ENCODE assay signal across 8 mouse cellular contexts in the genomic region with DNA sequence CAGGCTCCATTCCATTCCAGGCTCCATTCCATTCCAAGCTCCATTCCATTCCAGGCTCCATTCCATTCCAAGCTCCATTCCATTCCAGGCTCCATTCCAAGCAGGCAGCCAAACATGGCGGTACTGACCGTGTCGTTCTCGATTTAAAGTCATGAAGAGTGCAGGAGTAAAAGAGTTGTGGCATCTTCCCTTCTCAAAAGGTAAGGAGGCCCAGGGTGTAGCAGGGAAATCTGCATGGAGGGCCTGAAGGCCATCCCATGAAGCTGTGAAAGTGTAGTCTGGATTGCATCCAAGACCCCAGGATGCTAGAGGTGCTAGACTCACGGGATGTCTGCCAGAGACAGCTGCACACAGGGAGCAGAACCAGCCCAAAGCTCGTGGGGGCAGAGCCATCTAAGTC. TPM values are rescaled to one million over a fixed set of nuclear protein-coding genes. Genes with fewer than 3 reads are reported as not detected.
A peak's percentile ranks its signal among the peaks of the same experiment; 100 is the strongest.
DNase-seq lines count a peak whose midpoint lies in the region; ATAC-seq lines count a peak whose summit lies in the region.

No protein-coding gene starts in this region.

- H3K27me3 ChIP-seq in forebrain, embryonic 15.5 days: no peaks in the 10 kb centered on the region
- peaks cover 10% of the 10 kb centered on the region; the same call in 1 of the 2 replicates for H3K27me3 ChIP-seq in forebrain, embryonic 13.5 days
- H3K27me3 ChIP-seq in heart, embryonic 11.5 days (ENCODE audit: control insufficient read depth, insufficient read depth, low read length): no peaks in the 10 kb centered on the region

- peak overlapping the region; percentile 17 for H3K4me3 ChIP-seq in forebrain, embryonic 15.5 days
- no peak overlapping the region for H3K4me3 ChIP-seq in forebrain, embryonic 13.5 days
- peak overlapping the region; percentile 26 for H3K4me3 ChIP-seq in heart, embryonic 11.5 days (ENCODE audit: low read depth, low read length)

- peaks cover 12% of the 10 kb centered on the region for H3K4me1 ChIP-seq in forebrain, embryonic 15.5 days
- H3K4me1 ChIP-seq in forebrain, embryonic 13.5 days: peaks cover 9% of the 10 kb centered on the region; the same call in 1 of the 2 replicates
- peaks cover 8% of the 10 kb centered on the region for H3K4me1 ChIP-seq in heart, embryonic 11.5 days (ENCODE audit: control insufficient read depth, insufficient read depth, low read length)

- 0 out of 2 replicates have a peak overlapping the region, but pooled peaks have one; percentile 5 for H3K4me2 ChIP-seq in forebrain, embryonic 15.5 days (replicated peaks)
- H3K4me2 ChIP-seq in forebrain, embryonic 13.5 days: no peak overlapping the region
- H3K4me2 ChIP-seq in heart, embryonic 11.5 days: peak overlapping the region; percentile 35

- no peak overlapping the region for H3K27ac ChIP-seq in forebrain, embryonic 15.5 days (replicated peaks)
- no peak overlapping the region for H3K27ac ChIP-seq in forebrain, embryonic 13.5 days
- no peak overlapping the region for H3K27ac ChIP-seq in heart, embryonic 11.5 days (ENCODE audit: low read depth, low read length)

- H3K9me3 ChIP-seq in forebrain, embryonic 15.5 days: no peaks in the 10 kb centered on the region
- H3K9me3 ChIP-seq in forebrain, embryonic 13.5 days (replicated peaks): no peaks in the 10 kb centered on the region
- no peaks in the 10 kb centered on the region for H3K9me3 ChIP-seq in heart, embryonic 11.5 days (replicated peaks; ENCODE audit: control insufficient read depth, low read length)

- 49% methylated on average over 6 of the region's 6 CpGs for WGBS in forebrain, embryonic 15.5 days
- 58% methylated on average over 6 of the region's 6 CpGs for WGBS in forebrain, embryonic 13.5 days
- WGBS in heart, embryonic 11.5 days (ENCODE audit: insufficient replicate concordance): 39% methylated on average over 6 of the region's 6 CpGs

- ATAC-seq in forebrain, embryonic 15.5 days (replicated peaks): no peak
- no peak for ATAC-seq in forebrain, embryonic 13.5 days
- ATAC-seq in heart, embryonic 11.5 days (replicated peaks; ENCODE audit: insufficient number of reproducible peaks, low FRiP score, low TSS enrichment): no peak
- no peak for ATAC-seq in granulocyte monocyte progenitor cell, adult 5-6 weeks (replicated peaks; ENCODE audit: poor library complexity, severe bottlenecking)

- no peaks in the 10 kb centered on the region for H3K36me3 ChIP-seq in forebrain, embryonic 15.5 days
- no peaks in the 10 kb centered on the region for H3K36me3 ChIP-seq in forebrain, embryonic 13.5 days (ENCODE audit: poor library complexity, severe bottlenecking)
- H3K36me3 ChIP-seq in heart, embryonic 11.5 days (ENCODE audit: control insufficient read depth, insufficient read depth, low read length): no peaks in the 10 kb centered on the region

- H3K9ac ChIP-seq in forebrain, embryonic 15.5 days (replicated peaks): no peak overlapping the region
- H3K9ac ChIP-seq in forebrain, embryonic 13.5 days: no peak overlapping the region
- H3K9ac ChIP-seq in heart, embryonic 11.5 days (ENCODE audit: low read depth, low read length): no peak overlapping the region; the same call in 1 of the 2 replicates

- peak; percentile 66 for DNase-seq in ES-CJ7 (ENCODE audit: low read depth, low spot score)
- peak; percentile 24 for DNase-seq in kidney, postnatal 14 days
- DNase-seq in yolk sac, embryonic 10.5 days (ENCODE audit: low spot score): peak; percentile 19
- DNase-seq in thymus, postnatal 0 days (ENCODE audit: low spot score): no peak

RNA-seq across cellular contexts. Expression of gene Sec24d, which starts 2.5 kb away (rescaled TPM):
- 16.0 and 19.3 TPM in 2 replicates for polyA plus RNA-seq in forebrain, embryonic 15.5 days (2015; fragmentation: Nextera tagmentation; extraction: Ambion mirVana)
- polyA plus RNA-seq in forebrain, embryonic 13.5 days (2015; fragmentation: Nextera tagmentation; extraction: Ambion mirVana): 10.8 and 10.9 TPM in 2 replicates
- 66.1 and 73.4 TPM in 2 replicates for polyA plus RNA-seq in heart, embryonic 11.5 days (2014; fragmentation: Nextera tagmentation; extraction: Ambion mirVana)
- 45.6 and 66.7 TPM in 2 replicates for total RNA-seq in granulocyte monocyte progenitor cell, adult 5-6 weeks (2014; fragmentation: Nextera tagmentation)
- total RNA-seq in granulocyte monocyte progenitor cell, adult 5-6 weeks (2017): 43.3 and 61.9 TPM in 2 replicates
- polyA plus RNA-seq in thymus, postnatal 0 days (2015; fragmentation: Nextera tagmentation; extraction: Ambion mirVana): 24.4 and 25.6 TPM in 2 replicates

RNA-seq across cellular contexts. Expression of gene Synpo2, which starts 28.8 kb away (rescaled TPM):
- 0.86 and 1.7 TPM in 2 replicates for polyA plus RNA-seq in forebrain, embryonic 15.5 days (2015; fragmentation: Nextera tagmentation; extraction: Ambion mirVana)
- polyA plus RNA-seq in forebrain, embryonic 13.5 days (2015; fragmentation: Nextera tagmentation; extraction: Ambion mirVana): 0.55 and 0.72 TPM in 2 replicates
- 21.8 and 25.6 TPM in 2 replicates for polyA plus RNA-seq in heart, embryonic 11.5 days (2014; fragmentation: Nextera tagmentation; extraction: Ambion mirVana)
- 0.28 TPM in 1 of 2 replicates, not detected in the other for total RNA-seq in granulocyte monocyte progenitor cell, adult 5-6 weeks (2014; fragmentation: Nextera tagmentation)
- total RNA-seq in granulocyte monocyte progenitor cell, adult 5-6 weeks (2017): not detected in 2 replicates
- 2.3 and 3.3 TPM in 2 replicates for polyA plus RNA-seq in thymus, postnatal 0 days (2015; fragmentation: Nextera tagmentation; extraction: Ambion mirVana)
